ENCODE assay signal across 20 mouse cellular contexts in the genomic region with DNA sequence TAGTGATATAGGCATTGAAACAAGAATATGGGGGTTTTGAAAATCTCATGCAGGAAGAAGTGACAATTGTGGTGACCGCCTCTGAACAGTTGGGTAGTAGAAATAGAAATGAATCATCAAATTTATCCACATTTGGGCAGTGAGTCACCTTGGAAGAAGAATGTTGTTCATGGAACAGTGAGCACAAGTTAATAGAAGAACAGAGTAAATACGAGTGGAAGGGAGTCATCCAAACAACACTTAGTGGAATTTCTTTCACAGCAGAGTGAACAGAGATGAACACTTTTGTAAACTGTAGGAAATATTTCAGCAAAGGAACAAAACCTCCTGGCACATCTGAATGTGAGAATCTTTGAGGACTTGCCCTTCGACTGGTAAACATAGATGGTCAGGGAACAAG.
DNase-seq lines count a peak whose midpoint lies in the region; ATAC-seq and TF ChIP-seq lines count a peak whose summit lies in the region.
"Had no signal": no experiment of that assay in that cellular context is flagged by ENCODE, and none has a peak within 500 bp of the region (broad histone marks: within the 10 kb centered on the region; RNA-seq: fewer than 3 reads in every experiment).

No protein-coding gene starts in this region.

- H3K4me2 ChIP-seq in kidney, postnatal 0 days (ENCODE audit: low read length), result no peak overlapping the region
- no peak overlapping the region for H3K4me2 ChIP-seq in neural tube, embryonic 15.5 days
- H3K4me2 ChIP-seq: embryonic facial prominence, embryonic 12.5 days; forebrain, embryonic 13.5 days; forebrain, embryonic 15.5 days had no signal

- CTCF ChIA-PET in Patski (lab: Charles Lee), result no interaction called here

- no peak overlapping the region for H3K4me3 ChIP-seq in kidney, adult 2 months (ENCODE audit: insufficient read depth, low read depth, low read length)
- H3K4me3 ChIP-seq in kidney, postnatal 0 days (replicated peaks; ENCODE audit: low read depth, low read length), result no peak overlapping the region
- no peak overlapping the region for H3K4me3 ChIP-seq in neural tube, embryonic 15.5 days (replicated peaks)
- H3K4me3 ChIP-seq: embryonic facial prominence, embryonic 10.5 days; embryonic facial prominence, embryonic 12.5 days; forebrain, embryonic 13.5 days; forebrain, embryonic 15.5 days had no signal

- no peak for TF ChIP-seq POLR2A in kidney, adult 2 months (IDR thresholded peaks at IDR 0.05; ENCODE audit: low read depth, low read length)

- in situ Hi-C loops in Patski (cut with MboI; ENCODE audit: low pct_unique_long_range_greater_than_20kb), result no loop called here

- TF ChIP-seq CTCF in kidney, adult 2 months (conservative IDR thresholded peaks at IDR 0.05; ENCODE audit: insufficient read depth, insufficient read length, low read depth, low read length), result no peak
- no peak for TF ChIP-seq CTCF in kidney, postnatal 0 days (IDR thresholded peaks at IDR 0.05; ENCODE audit: low read depth)
- TF ChIP-seq CTCF in Patski (IDR thresholded peaks at IDR 0.05), result no peak

- ATAC-seq in kidney, postnatal 0 days (replicated peaks; ENCODE audit: low FRiP score, low read depth), result no peak
- ATAC-seq in Patski, result peak; percentile 100
- ATAC-seq in neural tube, embryonic 15.5 days (ENCODE audit: low FRiP score), result no peak
- ATAC-seq: forebrain, embryonic 13.5 days; forebrain, embryonic 15.5 days; forebrain, postnatal 0 days had no signal

- no peaks in the 10 kb centered on the region for H3K4me1 ChIP-seq in kidney, adult 2 months (ENCODE audit: control insufficient read depth, insufficient read depth, low read length)
- H3K4me1 ChIP-seq in kidney, postnatal 0 days (replicated peaks; ENCODE audit: insufficient read depth, low read length), result no peaks in the 10 kb centered on the region
- no peaks in the 10 kb centered on the region for H3K4me1 ChIP-seq in neural tube, embryonic 15.5 days
- H3K4me1 ChIP-seq: embryonic facial prominence, embryonic 10.5 days; embryonic facial prominence, embryonic 12.5 days; forebrain, embryonic 13.5 days; forebrain, embryonic 15.5 days had no signal

- no peaks in the 10 kb centered on the region for H3K9me3 ChIP-seq in kidney, postnatal 0 days (replicated peaks; ENCODE audit: low read length)
- no peaks in the 10 kb centered on the region for H3K9me3 ChIP-seq in neural tube, embryonic 15.5 days (replicated peaks)
- H3K9me3 ChIP-seq: embryonic facial prominence, embryonic 10.5 days; embryonic facial prominence, embryonic 12.5 days; forebrain, embryonic 13.5 days; forebrain, embryonic 15.5 days had no signal

- POLR2A ChIA-PET in Patski (lab: Charles Lee), result no interaction called here

- no peak overlapping the region for H3K27ac ChIP-seq in kidney, adult 2 months (ENCODE audit: insufficient read depth, low read depth, low read length)
- no peak overlapping the region for H3K27ac ChIP-seq in kidney, postnatal 0 days
- H3K27ac ChIP-seq in neural tube, embryonic 15.5 days (replicated peaks), result no peak overlapping the region
- H3K27ac ChIP-seq: embryonic facial prominence, embryonic 10.5 days; embryonic facial prominence, embryonic 12.5 days; forebrain, embryonic 13.5 days; forebrain, embryonic 15.5 days had no signal

- no peaks in the 10 kb centered on the region for H3K36me3 ChIP-seq in kidney, adult 2 months (ENCODE audit: control insufficient read depth, insufficient read depth, low read length)
- H3K36me3 ChIP-seq in kidney, postnatal 0 days (ENCODE audit: insufficient read depth, low read length), result no peaks in the 10 kb centered on the region
- H3K36me3 ChIP-seq in neural tube, embryonic 15.5 days, result no peaks in the 10 kb centered on the region
- H3K36me3 ChIP-seq: embryonic facial prominence, embryonic 10.5 days; embryonic facial prominence, embryonic 12.5 days; forebrain, embryonic 15.5 days had no signal

- peak; percentile 23 for DNase-seq in kidney, adult 2 months
- DNase-seq in kidney, postnatal 10 days, result no peak
- peak; percentile 2 for DNase-seq in kidney, postnatal 0 days (ENCODE audit: low spot score)
- no peak for DNase-seq in kidney, adult 18-20 months
- peak; percentile 63 for DNase-seq in Patski (ENCODE audit: low read depth, low spot score)
- DNase-seq in left cerebral cortex, adult 11 months (ENCODE audit: low spot score), result no peak
- DNase-seq: adrenal gland, adult 2 months; adrenal gland, postnatal 10 days; adrenal gland, postnatal 25 days; cerebellum, adult 11-12 months; cerebellum, adult 2 months; cerebellum, adult 9-10 months; cerebellum, postnatal 10 days; cerebellum, postnatal 25 days; forebrain, postnatal 0 days had no signal

- WGBS in kidney, adult 2 months, result 41% methylated on average over 3 of the region's 3 CpGs
- 57% methylated on average over 3 of the region's 3 CpGs for WGBS in kidney, postnatal 0 days
- WGBS in neural tube, embryonic 15.5 days, result 81% methylated on average over 3 of the region's 3 CpGs

- no peak overlapping the region for H3K9ac ChIP-seq in kidney, postnatal 0 days (ENCODE audit: low read depth, low read length)
- no peak overlapping the region for H3K9ac ChIP-seq in neural tube, embryonic 15.5 days (replicated peaks)
- H3K9ac ChIP-seq: embryonic facial prominence, embryonic 12.5 days; forebrain, embryonic 13.5 days; forebrain, embryonic 15.5 days; forebrain, postnatal 0 days had no signal

- no peaks in the 10 kb centered on the region for H3K27me3 ChIP-seq in kidney, adult 2 months (replicated peaks; ENCODE audit: control insufficient read depth, insufficient read depth, low read length)
- no peaks in the 10 kb centered on the region for H3K27me3 ChIP-seq in kidney, postnatal 0 days (ENCODE audit: insufficient read depth, low read length)
- no peaks in the 10 kb centered on the region for H3K27me3 ChIP-seq in Patski
- no peaks in the 10 kb centered on the region for H3K27me3 ChIP-seq in neural tube, embryonic 15.5 days (replicated peaks)
- H3K27me3 ChIP-seq: embryonic facial prominence, embryonic 12.5 days; forebrain, embryonic 13.5 days; forebrain, embryonic 15.5 days had no signal

Comparison
In these comparisons a context has a peak if more than half of its experiments do, and no peak if none do; other contexts are left out.
1. DNase-seq: peak in kidney, adult 2 months (single experiment), kidney, postnatal 0 days (single experiment) and Patski (single experiment); none in kidney, postnatal 10 days (single experiment), kidney, adult 18-20 months (single experiment) and left cerebral cortex, adult 11 months (single experiment).